Mouse (Mus musculus) E14TG2a.4 (cell line): ENCODE results near the gene Olfr586.
A peak's percentile ranks its signal among the peaks of the same experiment; 100 is the strongest.

Source experiments
- H3K27me3 ChIP-seq: 2 replicates; pipeline ENCODE4 v1.6.1; 2014; ENCODE audit warnings: low read length, control low read depth; ENCODE audit not compliant: insufficient read depth
- H3K36me3 ChIP-seq: 2 replicates; pipeline ENCODE4 v1.6.1; 2014; ENCODE audit warnings: low read length, control low read depth; ENCODE audit not compliant: insufficient read depth
- H3K4me1 ChIP-seq: replicated peaks from 2 replicates; pipeline ENCODE4 v1.6.1; 2014; ENCODE audit warnings: low read depth, low read length, control low read depth
- H3K4me3 ChIP-seq: replicated peaks from 2 replicates; pipeline ENCODE4 v1.5.1; 2014; ENCODE audit warnings: mild to moderate bottlenecking, low read length
- H3K9me3 ChIP-seq: 2 replicates; pipeline ENCODE4 v1.6.1; 2014; ENCODE audit warnings: low read length, control low read depth
- CTCF ChIP-seq: conservative IDR thresholded peaks from 2 replicates; pipeline ENCODE4 v1.5.1; 2014; ENCODE audit warnings: low read length
- NANOG ChIP-seq: IDR thresholded peaks from 2 replicates; pipeline ENCODE4 v1.6.1; 2014; ENCODE audit warnings: borderline replicate concordance, low read length, mixed read lengths
- POU5F1 ChIP-seq: IDR thresholded peaks from 2 replicates; pipeline ENCODE4 v1.6.1; 2014; ENCODE audit warnings: low read length, borderline replicate concordance

Gene Olfr586

GRCm38 (mm10) chr7:103125538-103125937, at the start of gene Olfr586:
Olfr586 (minus strand) TSS chr7:103125638.
- H3K4me1 ChIP-seq = no peaks in the 10 kb centered on the region
- H3K36me3 ChIP-seq = no peaks in the 10 kb centered on the region
- H3K27me3 ChIP-seq = no peaks in the 10 kb centered on the region
- no peak within 1 kb of the TSS for H3K4me3 ChIP-seq
- TF ChIP-seq POU5F1 = no peak
- TF ChIP-seq CTCF = no peak
- TF ChIP-seq NANOG = no peak
- no peaks in the 10 kb centered on the region for H3K9me3 ChIP-seq

GRCm38 (mm10) chr7:103169697-103170096, 44.3 kb upstream of the Olfr586 start:
- TF ChIP-seq NANOG (no peak), CTCF (no peak), POU5F1 (no peak)
- Histone ChIP-seq H3K4me1 (no peaks in the 10 kb centered on the region), H3K4me3 (no peak overlapping the region), H3K9me3 (no peaks in the 10 kb centered on the region), H3K27me3 (no peaks in the 10 kb centered on the region), H3K36me3 (no peaks in the 10 kb centered on the region)

DNA sequence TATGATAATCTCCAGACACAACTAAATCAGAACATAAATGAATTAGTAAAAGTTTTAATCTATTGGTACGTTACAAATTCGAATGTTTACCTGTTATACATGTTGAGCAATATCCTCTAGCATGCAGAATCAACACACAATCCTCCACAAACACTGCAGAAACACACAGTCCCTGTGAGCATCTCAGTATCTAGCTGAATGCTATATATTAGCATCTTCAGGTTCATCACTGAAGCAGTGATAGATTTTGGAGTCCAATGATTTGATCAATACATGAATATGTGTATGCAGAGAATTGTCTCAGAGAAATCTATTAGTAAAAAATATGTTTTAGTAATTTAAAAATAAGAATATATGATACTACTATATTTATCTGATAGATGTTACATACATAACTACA, 30.8 kb upstream of the Olfr586 start, which contains the start of gene Olfr589:
Olfr589 (minus strand) TSS at position 101 of the 400 bp plus-strand sequence.
- H3K36me3 ChIP-seq = no peaks in the 10 kb centered on the region
- H3K4me3 ChIP-seq = no peak within 1 kb of the TSS
- no peaks in the 10 kb centered on the region for H3K27me3 ChIP-seq
- H3K4me1 ChIP-seq = no peaks in the 10 kb centered on the region
- H3K9me3 ChIP-seq = no peaks in the 10 kb centered on the region
- TF ChIP-seq POU5F1 = no peak
- no peak for TF ChIP-seq NANOG
- no peak for TF ChIP-seq CTCF

DNA sequence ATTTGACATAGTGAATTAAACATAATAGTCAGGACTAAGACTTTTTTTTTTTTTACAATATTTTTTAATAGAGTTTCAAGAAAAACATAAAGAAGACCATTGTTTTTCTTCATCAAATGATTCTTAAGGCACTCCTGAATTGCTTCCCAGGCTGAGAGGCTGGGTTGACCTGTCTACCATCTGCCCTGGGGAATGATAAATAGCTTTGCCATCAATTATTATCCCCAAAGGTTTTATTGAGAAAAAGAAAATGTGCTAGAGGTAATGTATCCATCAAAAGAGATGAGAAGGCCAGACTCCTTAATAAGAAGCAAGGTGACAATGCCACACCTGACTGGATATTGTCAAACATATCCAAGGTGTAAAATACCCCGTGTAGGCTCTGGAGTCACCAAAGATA, 15.1 kb upstream of the Olfr586 start, which contains the start of gene Olfr588-ps1:
Olfr588-ps1 (plus strand) TSS at position 301 of the 400 bp plus-strand sequence.
- Histone ChIP-seq H3K27me3 (no peaks in the 10 kb centered on the region), H3K9me3 (no peaks in the 10 kb centered on the region), H3K36me3 (no peaks in the 10 kb centered on the region), H3K4me1 (no peaks in the 10 kb centered on the region), H3K4me3 (no peak within 1 kb of the TSS)
- TF ChIP-seq NANOG (no peak), POU5F1 (no peak), CTCF (no peak)

DNA sequence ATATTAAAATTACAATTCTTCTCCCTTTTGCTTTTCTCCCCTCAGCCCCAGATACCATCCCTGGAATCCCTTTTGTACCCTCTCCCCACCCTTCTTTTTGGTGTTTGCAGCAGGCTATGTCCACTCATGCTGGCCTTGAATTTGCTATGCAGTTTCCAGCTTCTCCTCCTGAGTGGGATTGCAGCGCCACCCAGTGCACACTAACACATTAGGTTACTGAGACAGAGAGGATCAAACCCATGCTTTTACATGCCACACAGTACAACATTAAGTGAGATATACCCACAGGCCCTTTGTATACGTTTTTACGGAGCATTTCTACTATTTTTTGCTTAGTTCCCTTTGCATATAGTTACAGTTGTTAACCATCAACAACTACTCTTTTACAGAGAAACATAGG, 6.0 kb downstream of the Olfr586 start:
- Histone ChIP-seq H3K9me3 (no peaks in the 10 kb centered on the region), H3K27me3 (no peaks in the 10 kb centered on the region), H3K4me3 (no peak overlapping the region), H3K4me1 (no peaks in the 10 kb centered on the region), H3K36me3 (no peaks in the 10 kb centered on the region)
- TF ChIP-seq POU5F1 = no peak
- peak; percentile 20 for TF ChIP-seq CTCF
- no peak for TF ChIP-seq NANOG

DNA sequence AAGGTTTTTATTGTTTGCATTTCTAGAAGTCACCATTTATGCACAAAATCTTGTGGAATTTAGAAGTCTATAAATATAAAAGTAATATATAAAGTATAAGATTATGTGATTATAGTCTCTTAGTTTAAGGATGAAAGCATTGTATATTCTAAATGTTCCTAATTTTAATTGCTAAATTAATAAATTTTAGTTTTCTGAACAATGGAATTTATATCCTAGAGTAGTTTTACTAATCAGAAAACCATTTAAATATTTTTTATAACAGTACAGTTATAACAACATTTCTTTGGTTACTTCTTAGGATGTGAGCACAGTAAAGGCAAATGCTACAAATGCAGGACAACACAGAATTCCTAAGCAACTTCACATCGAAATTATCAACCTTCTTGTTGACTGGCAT, 28.0 kb downstream of the Olfr586 start, which contains the start of gene Olfr585:
Olfr585 (plus strand) TSS at position 301 of the 400 bp plus-strand sequence.
- TF ChIP-seq POU5F1 = no peak
- no peak for TF ChIP-seq CTCF
- H3K4me1 ChIP-seq = no peaks in the 10 kb centered on the region
- no peak within 1 kb of the TSS for H3K4me3 ChIP-seq
- H3K27me3 ChIP-seq = no peaks in the 10 kb centered on the region
- H3K36me3 ChIP-seq = no peaks in the 10 kb centered on the region
- peaks cover 23% of the 10 kb centered on the region for H3K9me3 ChIP-seq

GRCm38 (mm10) chr7:103081585-103081984, 43.9 kb downstream of the Olfr586 start, which contains the start of gene Olfr584:
Olfr584 (plus strand) TSS chr7:103081885.
- Histone ChIP-seq H3K36me3 (no peaks in the 10 kb centered on the region), H3K4me3 (no peak within 1 kb of the TSS), H3K4me1 (no peaks in the 10 kb centered on the region), H3K9me3 (peaks cover 39% of the 10 kb centered on the region), H3K27me3 (no peaks in the 10 kb centered on the region)
- TF ChIP-seq POU5F1 = no peak
- no peak for TF ChIP-seq CTCF
- no peak for TF ChIP-seq NANOG
